Mouse (Mus musculus) neutrophil, adult 83 days (primary cell): Measurements from ENCODE around the gene Olfr913. TPM values are rescaled to one million over a fixed set of nuclear protein-coding genes. Genes with fewer than 3 reads are reported as not detected.

Source experiments
- total RNA-seq, 2 experiments: library from RNA; stranded (reverse); gene quantifications; one replicate each; pipeline ENCODE4 v1.2.4; 2023

Olfr913 gene
- not detected for total RNA-seq

GRCm38 (mm10) chr9:38592459-38592858 is at the start of gene Olfr913:
Gene Olfr913 (plus strand): TSS chr9:38592759.

DNA sequence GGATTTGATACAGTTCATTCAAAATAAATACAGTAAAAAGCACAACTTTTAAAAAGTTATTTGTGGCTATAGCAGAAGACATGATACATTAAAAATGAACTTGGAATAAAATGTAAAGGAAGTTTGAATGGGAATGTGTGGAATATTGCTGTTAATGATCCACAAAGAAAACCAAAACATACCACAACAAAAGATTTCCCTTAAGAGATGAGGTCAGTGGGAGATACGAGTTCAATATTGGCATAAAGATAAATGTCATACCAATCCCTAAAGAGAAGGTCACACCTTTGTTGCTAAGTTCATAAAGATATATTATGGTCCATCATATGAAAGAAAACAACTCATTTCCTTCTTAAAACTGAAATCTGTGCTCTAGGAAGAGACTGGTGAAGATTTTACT is 12.7 kb upstream of the Olfr913 start, which contains the start of gene Olfr912:
TSS of gene Olfr912 (plus strand) at position 301 of the 400 bp plus-strand sequence.

GRCm38 (mm10) chr9:38604802-38605201 is 12.2 kb downstream of the Olfr913 start, which contains the start of gene Olfr914:
Gene Olfr914 (plus strand): TSS chr9:38605102.

Other genes with a start within 250 kb of the Olfr913 start
- gene Olfr898, start 244.3 kb upstream of the Olfr913 start, total RNA-seq, result not detected
- gene Olfr250, start 225.9 kb upstream of the Olfr913 start, total RNA-seq, result not detected
- not detected for gene Olfr251, start 215.7 kb upstream of the Olfr913 start, total RNA-seq
- not detected for gene Olfr147, start 191.1 kb upstream of the Olfr913 start, total RNA-seq
- gene Olfr901, start 163.3 kb upstream of the Olfr913 start, total RNA-seq, result not detected
- not detected for gene Olfr902, start 145.1 kb upstream of the Olfr913 start, total RNA-seq
- not detected for gene Olfr904, start 129.6 kb upstream of the Olfr913 start, total RNA-seq
- gene Olfr905, start 121.7 kb upstream of the Olfr913 start, total RNA-seq, result not detected
- gene Olfr906, start 105.7 kb upstream of the Olfr913 start, total RNA-seq, result not detected
- gene Olfr907, start 97.0 kb upstream of the Olfr913 start, total RNA-seq, result not detected
- not detected for gene Olfr911-ps1, start 71.2 kb upstream of the Olfr913 start, total RNA-seq
- not detected for gene Olfr910, start 54.9 kb upstream of the Olfr913 start, total RNA-seq
- not detected for gene Olfr912, start 12.6 kb upstream of the Olfr913 start, total RNA-seq
- not detected for gene Olfr914, start 12.3 kb downstream of the Olfr913 start, total RNA-seq
- gene Olfr916, start 67.1 kb downstream of the Olfr913 start, total RNA-seq, result not detected
- gene Olfr917, start 73.1 kb downstream of the Olfr913 start, total RNA-seq, result not detected
- gene Olfr918, start 81.8 kb downstream of the Olfr913 start, total RNA-seq, result not detected
- gene Olfr919, start 110.9 kb downstream of the Olfr913 start, total RNA-seq, result not detected
- 10 to 100 TPM; 23.1 to 26.8 TPM for gene Vwa5a, start 125.5 kb downstream of the Olfr913 start, total RNA-seq
- under 1 TPM in 1 of 2 experiments, not detected in 1; 0.11 TPM for gene Olfr920, start 159.5 kb downstream of the Olfr913 start, total RNA-seq
- not detected for gene Olfr921, start 180.3 kb downstream of the Olfr913 start, total RNA-seq
- not detected for gene Olfr922, start 221.9 kb downstream of the Olfr913 start, total RNA-seq
- gene Olfr923, start 233.8 kb downstream of the Olfr913 start, total RNA-seq, result not detected